Mouse (Mus musculus): ENCODE measurements around the gene Cald1. TPM values are rescaled to one million over a fixed set of nuclear protein-coding genes. Genes with fewer than 3 reads are reported as not detected.
A peak's percentile ranks its signal among the peaks of the same experiment; 100 is the strongest.

Gene Cald1
- total and polyA plus RNA-seq, 2 experiments from 2014 or later = 28.5 to 40.8 TPM

DNA sequence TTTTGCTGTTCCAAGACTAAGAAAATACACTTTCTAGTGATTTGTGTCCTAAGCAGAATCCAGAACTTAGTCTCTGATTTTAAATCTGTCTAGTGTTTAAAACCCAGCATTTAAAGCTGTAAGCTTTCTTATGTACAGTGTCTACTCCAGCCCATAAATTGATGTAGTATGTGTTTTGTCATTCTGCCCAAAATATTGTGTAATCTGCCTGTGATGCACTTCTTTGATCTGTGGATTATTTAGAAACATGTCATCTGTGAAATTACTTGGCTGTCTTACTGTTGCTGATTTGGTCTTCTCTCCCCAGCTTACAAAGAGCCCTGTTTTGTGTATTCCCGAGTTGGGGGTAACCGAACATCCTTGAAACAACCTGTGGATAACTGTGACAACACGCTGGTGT is 199.6 kb downstream of the Cald1 start:
- Histone ChIP-seq H3K4me1 (ENCODE audit: insufficient read depth) (no peaks in the 10 kb centered on the region), H3K4me3 (ENCODE audit: low read depth, low read length) (no peak overlapping the region), H3K36me3 (ENCODE audit: insufficient read depth) (no peaks in the 10 kb centered on the region), H3K9me3 (ENCODE audit: low read length) (no peaks in the 10 kb centered on the region), H3K4me2 (ENCODE audit: low read depth) (no peak overlapping the region), H3K9ac (no peak overlapping the region), H3K27me3 (ENCODE audit: insufficient read depth, low read length) (no peaks in the 10 kb centered on the region), H3K27ac (ENCODE audit: low read depth, low read length) (no peak overlapping the region)
- DNase-seq (no peak), ATAC-seq (no peak)
- WGBS = 68% methylated on average over 3 of the region's 3 CpGs
- TF ChIP-seq CTCF (IDR thresholded peaks at IDR 0.05; ENCODE audit: low read depth) = no peak

DNA sequence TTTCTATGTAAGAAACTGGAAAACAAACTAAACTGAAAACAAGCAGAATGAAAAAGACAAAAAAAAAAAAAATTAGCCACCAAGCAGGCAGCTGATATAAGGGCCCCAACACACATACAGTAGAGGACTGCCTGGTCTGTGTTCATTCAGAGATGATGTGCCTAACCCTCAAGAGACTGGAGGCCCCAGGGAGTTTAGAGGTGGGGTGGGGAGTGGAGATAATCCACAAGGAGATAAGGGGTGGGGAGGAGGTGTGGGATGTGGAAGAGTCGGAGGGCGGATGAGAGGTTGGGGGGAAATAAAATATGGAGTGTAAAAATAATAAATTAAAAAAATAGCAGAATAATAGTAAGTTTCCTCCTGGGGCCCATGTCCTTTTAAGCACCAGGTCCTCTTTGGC is 207.3 kb downstream of the Cald1 start:
- Histone ChIP-seq H3K9ac (no peak overlapping the region), H3K4me2 (ENCODE audit: low read depth) (no peak overlapping the region), H3K27me3 (ENCODE audit: insufficient read depth, low read length) (no peaks in the 10 kb centered on the region), H3K4me1 (ENCODE audit: insufficient read depth) (no peaks in the 10 kb centered on the region), H3K27ac (ENCODE audit: low read depth, low read length) (no peak overlapping the region), H3K36me3 (ENCODE audit: insufficient read depth) (no peaks in the 10 kb centered on the region), H3K4me3 (ENCODE audit: low read depth, low read length) (no peak overlapping the region), H3K9me3 (ENCODE audit: low read length) (no peaks in the 10 kb centered on the region)
- no peak for DNase-seq
- 77% methylated on average over 2 of the region's 2 CpGs for WGBS
- ATAC-seq = no peak
- no peak for TF ChIP-seq CTCF (IDR thresholded peaks at IDR 0.05; ENCODE audit: low read depth)

DNA sequence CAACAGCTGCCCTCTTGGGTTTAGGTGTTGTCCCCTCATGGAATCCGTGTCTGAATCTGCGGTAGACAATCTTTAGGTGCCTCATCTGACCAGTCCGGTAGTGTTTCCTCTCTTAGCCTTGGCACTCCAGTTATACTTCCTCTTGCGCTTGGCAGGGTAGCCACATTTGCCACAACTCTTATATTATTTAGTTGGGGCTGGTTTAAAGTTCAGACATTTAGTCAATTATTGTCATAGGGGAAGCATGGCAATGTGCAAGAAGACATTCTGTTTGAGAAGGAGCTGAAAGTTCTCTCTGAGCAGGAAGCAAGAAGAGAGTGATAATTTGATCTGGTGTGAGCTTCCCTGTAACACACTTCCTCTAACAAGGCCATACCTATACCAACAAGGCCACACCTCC is 212.4 kb downstream of the Cald1 start:
- ATAC-seq (no peak), DNase-seq (no peak)
- WGBS = 94% methylated on average over 4 of the region's 4 CpGs
- no peaks in the 10 kb centered on the region for H3K9me3 ChIP-seq (ENCODE audit: low read length)
- H3K4me2 ChIP-seq (ENCODE audit: low read depth) = no peak overlapping the region
- H3K4me1 ChIP-seq (ENCODE audit: insufficient read depth) = no peaks in the 10 kb centered on the region
- no peak overlapping the region for H3K9ac ChIP-seq
- H3K27ac ChIP-seq (ENCODE audit: low read depth, low read length) = no peak overlapping the region
- H3K4me3 ChIP-seq (ENCODE audit: low read depth, low read length) = no peak overlapping the region
- H3K27me3 ChIP-seq (ENCODE audit: insufficient read depth, low read length) = no peaks in the 10 kb centered on the region
- no peaks in the 10 kb centered on the region for H3K36me3 ChIP-seq (ENCODE audit: insufficient read depth)
- no peak for TF ChIP-seq CTCF (IDR thresholded peaks at IDR 0.05; ENCODE audit: low read depth)

DNA sequence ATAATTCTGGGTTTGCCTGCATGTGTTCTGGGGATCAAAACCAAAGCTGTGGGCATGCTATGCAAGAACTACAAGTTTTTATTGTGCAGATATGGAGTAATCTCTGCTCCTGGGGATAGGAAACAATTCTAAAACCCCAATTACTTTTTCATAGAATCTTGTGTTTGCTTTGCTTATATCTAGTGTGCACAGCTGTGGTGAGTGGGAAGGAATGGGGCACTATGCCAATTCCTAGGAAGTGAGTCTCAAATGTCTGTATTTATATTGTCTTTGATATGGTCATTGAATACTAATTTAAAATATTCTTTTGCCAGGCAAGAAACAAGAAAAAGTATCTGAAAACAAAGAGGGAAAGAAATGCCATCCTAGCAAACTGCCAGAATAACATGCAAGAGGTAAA is 226.1 kb downstream of the Cald1 start:
- Histone ChIP-seq H3K4me3 (ENCODE audit: low read depth, low read length) (no peak overlapping the region), H3K9ac (no peak overlapping the region), H3K4me2 (ENCODE audit: low read depth) (no peak overlapping the region), H3K36me3 (ENCODE audit: insufficient read depth) (no peaks in the 10 kb centered on the region), H3K9me3 (ENCODE audit: low read length) (no peaks in the 10 kb centered on the region), H3K4me1 (ENCODE audit: insufficient read depth) (no peaks in the 10 kb centered on the region), H3K27ac (ENCODE audit: low read depth, low read length) (no peak overlapping the region), H3K27me3 (ENCODE audit: insufficient read depth, low read length) (no peaks in the 10 kb centered on the region)
- TF ChIP-seq CTCF (IDR thresholded peaks at IDR 0.05; ENCODE audit: low read depth) = no peak
- ATAC-seq (no peak), DNase-seq (peak; percentile 1)

Other genes with a start within 250 kb of the Cald1 start
- gene Akr1b8, start 244.4 kb upstream of the Cald1 start, total RNA-seq (2014; rRNA removed) = 1.1 and 3.6 TPM in 2 replicates
- gene Akr1b8, start 244.4 kb upstream of the Cald1 start, polyA plus RNA-seq (2015; fragmentation: Nextera tagmentation; extraction: Ambion mirVana) = 1.7 and 2.5 TPM in 2 replicates
- 8.4 and 9.0 TPM in 2 replicates for gene Akr1b10, start 214.3 kb upstream of the Cald1 start, total RNA-seq (2014; rRNA removed)
- gene Akr1b10, start 214.3 kb upstream of the Cald1 start, polyA plus RNA-seq (2015; fragmentation: Nextera tagmentation; extraction: Ambion mirVana) = 8.0 and 9.9 TPM in 2 replicates
- not detected in 2 replicates for gene Akr1b7, start 186.2 kb upstream of the Cald1 start, total RNA-seq (2014; rRNA removed)
- 0.19 TPM in 1 of 2 replicates, not detected in the other for gene Akr1b7, start 186.2 kb upstream of the Cald1 start, polyA plus RNA-seq (2015; fragmentation: Nextera tagmentation; extraction: Ambion mirVana)
- gene Bpgm, start 122.3 kb upstream of the Cald1 start, total RNA-seq (2014; rRNA removed) = 49.6 and 49.9 TPM in 2 replicates
- gene Bpgm, start 122.3 kb upstream of the Cald1 start, polyA plus RNA-seq (2015; fragmentation: Nextera tagmentation; extraction: Ambion mirVana) = 70.3 and 72.6 TPM in 2 replicates
- gene Agbl3, start 181.9 kb downstream of the Cald1 start, total RNA-seq (2014; rRNA removed) = 28.1 and 31.1 TPM in 2 replicates
- 16.9 and 20.0 TPM in 2 replicates for gene Agbl3, start 181.9 kb downstream of the Cald1 start, polyA plus RNA-seq (2015; fragmentation: Nextera tagmentation; extraction: Ambion mirVana)